Comparison of ENCODE assay signal across 23 mouse cellular contexts in the genomic region with DNA sequence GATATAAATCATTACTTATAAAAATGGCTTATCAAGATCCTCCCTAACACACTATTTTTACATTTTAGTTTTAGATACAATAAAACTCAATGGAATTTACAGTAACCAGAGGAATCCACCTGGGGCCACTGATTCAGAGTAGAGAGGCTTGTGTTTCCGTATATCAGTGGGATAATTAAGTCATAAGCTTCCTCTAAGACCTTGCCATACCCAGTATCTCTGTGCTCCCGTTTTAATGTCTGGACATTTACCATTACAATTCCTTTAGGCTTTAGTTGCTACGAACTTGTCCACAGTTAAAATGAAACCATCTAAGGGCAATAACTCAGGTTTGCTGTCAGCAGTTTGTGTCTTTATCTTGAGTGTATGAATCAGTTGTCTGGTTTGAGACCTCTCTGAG.
DNase-seq lines count a peak whose midpoint lies in the region; ATAC-seq and TF ChIP-seq lines count a peak whose summit lies in the region.
"Had no signal": no experiment of that assay in that cellular context is flagged by ENCODE, and none has a peak within 500 bp of the region (broad histone marks: within the 10 kb centered on the region; RNA-seq: fewer than 3 reads in every experiment).

No protein-coding gene starts in this region.

- no peaks in the 10 kb centered on the region for H3K4me1 ChIP-seq in limb, embryonic 13.5 days
- no peaks in the 10 kb centered on the region for H3K4me1 ChIP-seq in limb, embryonic 10.5 days
- 0 out of 2 replicates have a peak, but pooled peaks cover 2% of the 10 kb centered on the region for H3K4me1 ChIP-seq in kidney, embryonic 15.5 days
- H3K4me1 ChIP-seq: embryonic facial prominence, embryonic 10.5 days; embryonic facial prominence, embryonic 12.5 days; forebrain, embryonic 13.5 days; forebrain, embryonic 15.5 days had no signal

- ATAC-seq in limb, embryonic 13.5 days (ENCODE audit: low FRiP score, low read depth), result peak; percentile 61; the same call in 1 of the 2 replicates
- no peak for ATAC-seq in kidney, embryonic 15.5 days (replicated peaks; ENCODE audit: low FRiP score)
- ATAC-seq: CD4-positive, CD25-positive, alpha-beta regulatory T cell, adult 4 months; forebrain, embryonic 13.5 days; forebrain, embryonic 15.5 days; forebrain, postnatal 0 days had no signal

- H3K27ac ChIP-seq in limb, embryonic 13.5 days, result no peak overlapping the region
- no peak overlapping the region for H3K27ac ChIP-seq in limb, embryonic 10.5 days
- H3K27ac ChIP-seq in kidney, embryonic 15.5 days, result no peak overlapping the region
- H3K27ac ChIP-seq: embryonic facial prominence, embryonic 10.5 days; embryonic facial prominence, embryonic 12.5 days; forebrain, embryonic 13.5 days; forebrain, embryonic 15.5 days had no signal

- H3K9me3 ChIP-seq in limb, embryonic 13.5 days, result no peaks in the 10 kb centered on the region
- H3K9me3 ChIP-seq in limb, embryonic 10.5 days (replicated peaks), result no peaks in the 10 kb centered on the region
- H3K9me3 ChIP-seq in kidney, embryonic 15.5 days (replicated peaks), result no peaks in the 10 kb centered on the region
- H3K9me3 ChIP-seq: embryonic facial prominence, embryonic 10.5 days; embryonic facial prominence, embryonic 12.5 days; forebrain, embryonic 13.5 days; forebrain, embryonic 15.5 days; G1E had no signal

- no peak overlapping the region for H3ac ChIP-seq in myocyte (ENCODE audit: control insufficient read depth, insufficient read length)

- DNase-seq in limb, embryonic 10.5 days (ENCODE audit: low spot score), result no peak
- peak; percentile 44 for DNase-seq in NIH3T3 (ENCODE audit: low read depth)
- DNase-seq in layer of hippocampus, adult 9-11 months, result no peak
- DNase-seq: adrenal gland, adult 2 months; adrenal gland, postnatal 10 days; adrenal gland, postnatal 25 days; B cell, adult 2 months; cerebellum, adult 11-12 months; cerebellum, adult 2 months; cerebellum, adult 9-10 months; cerebellum, postnatal 10 days; cerebellum, postnatal 25 days; forebrain, postnatal 0 days had no signal

- no peak for TF ChIP-seq POLR2A in myocyte (IDR thresholded peaks at IDR 0.05; ENCODE audit: insufficient read length, low read depth)

- no peak overlapping the region for H3K9ac ChIP-seq in limb, embryonic 13.5 days
- no peak overlapping the region for H3K9ac ChIP-seq in kidney, embryonic 15.5 days
- H3K9ac ChIP-seq: embryonic facial prominence, embryonic 12.5 days; forebrain, embryonic 13.5 days; forebrain, embryonic 15.5 days; forebrain, postnatal 0 days had no signal

- H3K36me3 ChIP-seq in limb, embryonic 13.5 days, result no peaks in the 10 kb centered on the region
- H3K36me3 ChIP-seq in limb, embryonic 10.5 days, result no peaks in the 10 kb centered on the region
- H3K36me3 ChIP-seq in myocyte (ENCODE audit: control insufficient read depth, insufficient read depth), result no peaks in the 10 kb centered on the region
- H3K36me3 ChIP-seq in kidney, embryonic 15.5 days, result no peaks in the 10 kb centered on the region
- H3K36me3 ChIP-seq: embryonic facial prominence, embryonic 10.5 days; embryonic facial prominence, embryonic 12.5 days; forebrain, embryonic 15.5 days; G1E had no signal

- H3K4me3 ChIP-seq in limb, embryonic 13.5 days, result no peak overlapping the region
- no peak overlapping the region for H3K4me3 ChIP-seq in limb, embryonic 10.5 days
- no peak overlapping the region for H3K4me3 ChIP-seq in myocyte
- H3K4me3 ChIP-seq in kidney, embryonic 15.5 days (replicated peaks), result no peak overlapping the region
- H3K4me3 ChIP-seq: embryonic facial prominence, embryonic 10.5 days; embryonic facial prominence, embryonic 12.5 days; forebrain, embryonic 13.5 days; forebrain, embryonic 15.5 days had no signal

- H3K79me2 ChIP-seq in myocyte (ENCODE audit: control insufficient read depth, insufficient read depth), result no peaks in the 10 kb centered on the region

- 50% methylated on average over 3 of the region's 3 CpGs for WGBS in limb, embryonic 13.5 days
- WGBS in limb, embryonic 10.5 days, result 77% methylated on average over 3 of the region's 3 CpGs
- 51% methylated on average over 3 of the region's 3 CpGs for WGBS in kidney, embryonic 15.5 days

- H3K4me2 ChIP-seq in limb, embryonic 13.5 days (replicated peaks), result no peak overlapping the region
- H3K4me2 ChIP-seq in myocyte (ENCODE audit: low read depth), result peak overlapping the region; percentile 57
- H3K4me2 ChIP-seq in kidney, embryonic 15.5 days, result no peak overlapping the region
- H3K4me2 ChIP-seq: embryonic facial prominence, embryonic 12.5 days; forebrain, embryonic 13.5 days; forebrain, embryonic 15.5 days had no signal

- no peaks in the 10 kb centered on the region for H3K27me3 ChIP-seq in limb, embryonic 13.5 days
- no peaks in the 10 kb centered on the region for H3K27me3 ChIP-seq in limb, embryonic 10.5 days (ENCODE audit: low read depth, poor library complexity, severe bottlenecking)
- H3K27me3 ChIP-seq in myocyte (ENCODE audit: control insufficient read depth, insufficient read depth, insufficient read length), result no peaks in the 10 kb centered on the region
- no peaks in the 10 kb centered on the region for H3K27me3 ChIP-seq in kidney, embryonic 15.5 days
- H3K27me3 ChIP-seq: CH12.LX; embryonic facial prominence, embryonic 12.5 days; forebrain, embryonic 13.5 days; forebrain, embryonic 15.5 days had no signal

TF ChIP-seq in myocyte, 11 proteins besides CTCF, POLR2A, EP300 and RAD21:
- TF ChIP-seq TCF12 (IDR thresholded peaks at IDR 0.05; ENCODE audit: insufficient read depth, poor library complexity, severe bottlenecking) (no peak), MYOD1 (IDR thresholded peaks at IDR 0.05; ENCODE audit: control insufficient read depth in 1 of 3, insufficient read length in 2 of 3, low read depth in 2 of 3) (no peak), MYOG (IDR thresholded peaks at IDR 0.05; ENCODE audit: control insufficient read depth in 1 of 3, insufficient read depth in 1 of 3, insufficient read length in 2 of 3, low read depth in 2 of 3) (no peak)
